Mouse (Mus musculus): ENCODE data around the gene Lao1.

- TF ChIP-seq CTCF (IDR thresholded peaks at IDR 0.05; ENCODE audit: control insufficient read depth, insufficient read depth, insufficient read length) (no peak), MYOG (IDR thresholded peaks at IDR 0.05; ENCODE audit: control insufficient read depth, extremely low read depth, insufficient read length) (no peak)
Observed at GRCm38 (mm10) chr4:119014997-119015396, 53.6 kb downstream of the Lao1 start.

Data from C2C12 (cell line).